Mouse (Mus musculus) heart, adult 2 months (tissue): ENCODE measurements around the gene Polr3c. TPM values are rescaled to one million over a fixed set of nuclear protein-coding genes. Genes with fewer than 3 reads are reported as not detected.
A peak's percentile ranks its signal among the peaks of the same experiment; 100 is the strongest.

Experiments used
- DNase-seq, 2 experiments: peaks; one replicate each; pipeline ENCODE4 v3.0.0; 2021
- H3K27ac ChIP-seq: fragments of 200-600 bp; 2 replicates; pipeline ENCODE4 v1.8.1; 2022
- H3K27me3 ChIP-seq: fragments of 200-500 bp; 2 replicates; pipeline ENCODE4 v1.6.1; 2012; ENCODE audit warnings: mild to moderate bottlenecking, low read length, inconsistent platforms, mixed read lengths; ENCODE audit not compliant: control insufficient read depth, insufficient read depth
- H3K36me3 ChIP-seq: fragments of 200-500 bp; 2 replicates; pipeline ENCODE4 v1.6.1; 2012; ENCODE audit warnings: low read length, inconsistent platforms; ENCODE audit not compliant: control insufficient read depth, insufficient read depth
- H3K4me1 ChIP-seq: fragments of 200-500 bp; 2 replicates; pipeline ENCODE4 v1.6.1; 2011; ENCODE audit warnings: low read length; ENCODE audit not compliant: control insufficient read depth, insufficient read depth
- H3K4me3 ChIP-seq: fragments of 200-600 bp; 2 replicates; pipeline ENCODE4 v1.8.1; 2022
- H3K79me2 ChIP-seq: fragments of 200-500 bp; replicated peaks from 2 replicates; pipeline ENCODE4 v1.6.1; 2012; ENCODE audit warnings: mild to moderate bottlenecking, inconsistent platforms, low read length, moderate library complexity, mixed read lengths; ENCODE audit not compliant: control insufficient read depth, insufficient read depth
- H3K9ac ChIP-seq: fragments of 200-500 bp; 2 replicates; pipeline ENCODE4 v1.6.1; 2012; ENCODE audit warnings: low read depth, mild to moderate bottlenecking, control low read depth, inconsistent platforms, low read length, mixed read lengths
- CTCF ChIP-seq: fragments of 200-600 bp; IDR thresholded peaks from 2 replicates; pipeline ENCODE4 v1.8.1; 2022; ENCODE audit warnings: antibody characterized with exemption, mild to moderate bottlenecking, moderate library complexity
- EP300 ChIP-seq: fragments of 200-500 bp; IDR thresholded peaks from 2 replicates; pipeline ENCODE4 v1.6.1; 2011; ENCODE audit warnings: low read depth, low read length, control low read depth; ENCODE audit not compliant: insufficient read depth
- POLR2A ChIP-seq: fragments of 200-500 bp; IDR thresholded peaks from 2 replicates; pipeline ENCODE4 v1.6.1; 2011; ENCODE audit warnings: mild to moderate bottlenecking, low read depth, low read length, control low read depth; ENCODE audit not compliant: insufficient read depth
- WGBS: fragments of 180-500 bp; shearing (Covaris S2); methylation state at CpG from one replicate; pipeline ENCODE4 v1.1.7; 2018; 5-methylcytosine and 5-hydroxymethylcytosine counted together
- intact Hi-C: fragments of 180-260 bp; cut with DNase I; formaldehyde crosslinking; loops from one replicate; pipeline ENCODE4 v1.15.1; 2025
- long read RNA-seq: library from polyadenylated mRNA; stranded (forward); transcript quantifications from one replicate; pipeline ENCODE4 v2.0.0, GENCODE M21; 2021
- polyA plus RNA-seq: library from polyadenylated mRNA; depleted of rRNA; stranded (reverse); fragments of >200 nt; gene quantifications from 2 replicates; pipeline ENCODE4 v1.2.3, GENCODE M21; 2012; rRNA removed
- total RNA-seq, 2 experiments: library from RNA; stranded (reverse); gene quantifications; 2 replicates each; pipeline ENCODE4 v1.2.3; 2021

The Polr3c gene
- 10 to 100 TPM; 22.4 to 24.4 TPM for total RNA-seq
- polyA plus RNA-seq: 21.2 and 33.5 TPM in 2 replicates
- long read RNA-seq, transcript Polr3c-201 (15 exons, 2,390 nt): major isoform, 19 of 25 reads
- long read RNA-seq, partial matches to known transcripts: 2 of 25 reads
- long read RNA-seq, other reads (novel, unspliced or antisense): 3 of 25 reads

GRCm38 (mm10) chr3:96727343-96727827 is at the start of gene Polr3c, which contains the start of gene Rnf115:
Gene Polr3c (minus strand): TSS chr3:96727628.
Gene Rnf115 (plus strand): TSS chr3:96727664.
- Histone ChIP-seq H3K9ac (peak within 1 kb of the TSS; percentile 96), H3K27me3 (no peaks in the 10 kb centered on the region), H3K4me1 (peaks cover 2% of the 10 kb centered on the region), H3K36me3 (peaks cover 12% of the 10 kb centered on the region), H3K27ac (peak within 1 kb of the TSS; percentile 90), H3K79me2 (peaks cover 10% of the 10 kb centered on the region), H3K4me3 (peak within 1 kb of the TSS; percentile 98)
- peak; percentile 98 to 99 for DNase-seq
- TF ChIP-seq EP300 (peak; percentile 67; the same call in 1 of the 2 replicates), CTCF (no peak), POLR2A (peak; percentile 87)
- intact Hi-C loops: loop anchor here (5.0 kb wide), 2 partner anchors 35 to 85 kb away; no protein-coding TSS in a partner anchor
- under 1% methylated on average over 40 of the region's 52 CpGs for WGBS

- intact Hi-C loops: no loop called here
- peaks cover 4% of the 10 kb centered on the region for H3K4me1 ChIP-seq
- no peak for DNase-seq
- H3K27me3 ChIP-seq: no peaks in the 10 kb centered on the region
- H3K9ac ChIP-seq: no peak overlapping the region
- 67% methylated on average over 3 of the region's 3 CpGs for WGBS
- TF ChIP-seq POLR2A (no peak), EP300 (no peak), CTCF (no peak)
- peaks cover 3% of the 10 kb centered on the region for H3K36me3 ChIP-seq
- no peak overlapping the region for H3K4me3 ChIP-seq
- no peak overlapping the region for H3K27ac ChIP-seq
- peaks cover 5% of the 10 kb centered on the region for H3K79me2 ChIP-seq
These were observed 49.7 kb upstream of the Polr3c start for GRCm38 (mm10) chr3:96777120-96777519.

- no peak overlapping the region for H3K27ac ChIP-seq
- H3K4me3 ChIP-seq: no peak overlapping the region
- no peak overlapping the region for H3K9ac ChIP-seq
- H3K4me1 ChIP-seq: peaks cover 4% of the 10 kb centered on the region
- H3K27me3 ChIP-seq: no peaks in the 10 kb centered on the region
- H3K79me2 ChIP-seq: peaks cover 7% of the 10 kb centered on the region
- DNase-seq: peak in 1 of 2 experiments; percentile 9
- peaks cover 4% of the 10 kb centered on the region for H3K36me3 ChIP-seq
- intact Hi-C loops: no loop called here
- TF ChIP-seq POLR2A (no peak), CTCF (peak; percentile 38), EP300 (0 out of 2 replicates have a peak, but pooled peaks have one; percentile 32)
- 11% methylated on average over 1 of the region's 1 CpGs for WGBS
These were observed 45.5 kb upstream of the Polr3c start for GRCm38 (mm10) chr3:96772949-96773348.

GRCm38 (mm10) chr3:96769971-96770370 is 42.5 kb upstream of the Polr3c start:
- intact Hi-C loops: no loop called here

GRCm38 (mm10) chr3:96764528-96764927 is 37.1 kb upstream of the Polr3c start:
- Histone ChIP-seq H3K27me3 (no peaks in the 10 kb centered on the region), H3K4me1 (peaks cover 4% of the 10 kb centered on the region), H3K4me3 (no peak overlapping the region), H3K27ac (peak overlapping the region; percentile 6; the same call in 1 of the 2 replicates), H3K36me3 (peaks cover 12% of the 10 kb centered on the region), H3K79me2 (0 out of 2 replicates have a peak, but pooled peaks cover 1% of the 10 kb centered on the region), H3K9ac (no peak overlapping the region)
- TF ChIP-seq EP300: no peak
- no peak for DNase-seq
- WGBS: 40% methylated on average over 1 of the region's 1 CpGs
- intact Hi-C loops: loop anchor here (5.0 kb wide), 1 partner anchor 37 kb away; the partner anchor contains the start of genes Polr3c and Rnf115

More at GRCm38 (mm10) chr3:96769971-96770370, 42.5 kb upstream of the Polr3c start:
- Histone ChIP-seq H3K9ac (no peak overlapping the region), H3K4me3 (no peak overlapping the region), H3K27me3 (no peaks in the 10 kb centered on the region), H3K4me1 (peaks cover 4% of the 10 kb centered on the region), H3K36me3 (peaks cover 8% of the 10 kb centered on the region; the same call in 1 of the 2 replicates), H3K79me2 (peaks cover 7% of the 10 kb centered on the region; the same call in 1 of the 2 replicates), H3K27ac (no peak overlapping the region)
- no peak for TF ChIP-seq POLR2A
- no peak for TF ChIP-seq CTCF
- no peak for TF ChIP-seq EP300
- DNase-seq: no peak
- 78% methylated on average over 5 of the region's 5 CpGs for WGBS

- peaks cover 7% of the 10 kb centered on the region for H3K36me3 ChIP-seq
- H3K4me1 ChIP-seq: peaks cover 4% of the 10 kb centered on the region
- peaks cover 1% of the 10 kb centered on the region; the same call in 1 of the 2 replicates for H3K79me2 ChIP-seq
- H3K4me3 ChIP-seq: no peak overlapping the region
- 75% methylated on average over 4 of the region's 4 CpGs for WGBS
- no peak for DNase-seq
- H3K27ac ChIP-seq: peak overlapping the region; percentile 42
- intact Hi-C loops: loop anchor here (5.0 kb wide), 1 partner anchor 32 kb away; the partner anchor contains the start of genes Polr3c and Rnf115
- TF ChIP-seq CTCF (no peak), EP300 (no peak), POLR2A (no peak)
- H3K27me3 ChIP-seq: no peaks in the 10 kb centered on the region
- H3K9ac ChIP-seq: no peak overlapping the region
These were observed 32.3 kb upstream of the Polr3c start for GRCm38 (mm10) chr3:96759695-96760094.
